Mouse (Mus musculus) forebrain, embryonic 10.5 days (tissue): ENCODE results near the gene Ankrd1. TPM values are rescaled to one million over a fixed set of nuclear protein-coding genes. Genes with fewer than 3 reads are reported as not detected.

Source experiments
- DNase-seq: peaks from one replicate; pipeline ENCODE4 v3.0.0-alpha.2; 2017; ENCODE audit warnings: low spot score; ENCODE audit errors: extremely low spot score
- H3K27ac ChIP-seq: fragments of 300-500 bp; sonication (generic); 2 replicates; pipeline ENCODE4 v1.5.1; 2016; ENCODE audit warnings: mild to moderate bottlenecking
- H3K27me3 ChIP-seq: fragments of 300-500 bp; sonication (generic); 2 replicates; pipeline ENCODE4 v1.6.1; 2016; ENCODE audit warnings: mild to moderate bottlenecking; ENCODE audit not compliant: poor library complexity, severe bottlenecking
- H3K36me3 ChIP-seq: fragments of 300-500 bp; sonication (generic); replicated peaks from 2 replicates; pipeline ENCODE4 v1.6.1; 2016; ENCODE audit warnings: mild to moderate bottlenecking, moderate library complexity
- H3K4me1 ChIP-seq: fragments of 300-500 bp; sonication (generic); 2 replicates; pipeline ENCODE4 v1.6.1; 2016
- H3K4me3 ChIP-seq: fragments of 300-500 bp; sonication (generic); 2 replicates; pipeline ENCODE4 v1.5.1; 2016; ENCODE audit warnings: mild to moderate bottlenecking, moderate library complexity
- H3K9me3 ChIP-seq: fragments of 300-500 bp; sonication (generic); 2 replicates; pipeline ENCODE4 v1.6.1; 2016; ENCODE audit warnings: mild to moderate bottlenecking, moderate library complexity
- WGBS: fragments of 180-500 bp; shearing (Covaris S2); methylation state at CpG from one replicate; pipeline ENCODE4 v1.1.7; 2016; 5-methylcytosine and 5-hydroxymethylcytosine counted together
- polyA plus RNA-seq: library from polyadenylated mRNA; unstranded; fragments of >200 nt; fragmentation: Nextera tagmentation; extraction: Ambion mirVana; gene quantifications from 2 replicates; pipeline ENCODE4 v1.2.1, GENCODE M21; 2016

The Ankrd1 gene
- polyA plus RNA-seq, result not detected in 2 replicates

DNA sequence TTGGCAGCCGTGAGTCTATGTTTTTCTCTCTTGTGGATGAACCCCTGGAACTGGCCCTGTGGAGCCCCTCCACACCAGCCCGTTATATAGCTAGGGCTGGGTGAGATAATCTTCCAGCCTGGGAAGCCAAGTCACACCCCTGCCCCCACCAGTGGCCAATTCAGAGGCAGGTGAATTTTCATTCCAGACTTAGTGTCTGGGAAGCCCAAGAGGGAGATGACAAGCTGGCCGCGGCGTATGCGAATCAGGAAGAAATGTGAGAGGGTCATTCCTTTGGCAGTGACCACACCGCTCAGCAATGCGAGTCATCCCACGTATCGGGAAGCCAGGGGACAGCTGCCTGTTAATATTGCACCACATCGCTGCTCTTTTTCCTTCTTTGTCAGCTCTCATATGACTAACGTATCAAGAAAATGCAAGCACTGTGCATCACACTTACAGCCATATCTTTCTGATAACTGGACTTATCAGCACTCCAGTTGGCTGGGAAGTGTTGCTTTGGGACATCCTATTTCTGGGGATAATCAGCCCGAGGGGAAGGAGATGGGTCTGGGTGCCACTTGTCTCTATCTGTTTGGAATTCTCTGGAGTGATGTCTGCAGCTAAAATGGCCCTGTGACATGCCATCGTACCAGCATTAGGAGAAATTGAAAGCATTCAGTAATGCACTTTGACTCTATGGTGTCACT is at the start of gene Ankrd1:
Gene Ankrd1, minus strand, starts transcription at position 317 of the 689 bp plus-strand sequence.
- Histone ChIP-seq H3K27me3 (no peaks in the 10 kb centered on the region), H3K4me1 (no peaks in the 10 kb centered on the region), H3K36me3 (no peaks in the 10 kb centered on the region), H3K9me3 (peaks cover 3% of the 10 kb centered on the region; the same call in 1 of the 2 replicates), H3K4me3 (no peak within 1 kb of the TSS), H3K27ac (no peak within 1 kb of the TSS)
- 87% methylated on average over 14 of the region's 14 CpGs for WGBS
- DNase-seq, result no peak

DNA sequence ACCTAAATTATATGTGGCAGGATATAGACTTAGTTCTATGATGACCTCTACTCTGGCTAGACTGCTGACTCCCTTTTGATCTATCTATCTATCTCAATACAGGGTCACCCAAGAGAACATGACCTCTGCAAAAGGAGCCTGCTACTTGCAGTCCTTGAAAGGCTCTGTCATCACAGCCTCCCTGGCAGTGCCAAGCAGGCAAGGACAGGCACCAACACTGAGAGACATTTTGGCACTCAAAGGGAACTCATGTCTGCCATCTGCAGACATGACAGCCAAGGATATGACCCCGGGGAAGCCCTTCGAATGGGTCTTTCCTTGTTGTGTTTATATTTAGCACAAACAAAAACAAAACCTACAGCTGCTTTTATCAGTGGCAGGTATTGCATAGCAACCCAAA is 49.2 kb upstream of the Ankrd1 start:
- WGBS, result 83% methylated on average over 2 of the region's 2 CpGs
- Histone ChIP-seq H3K4me1 (no peaks in the 10 kb centered on the region), H3K27me3 (no peaks in the 10 kb centered on the region), H3K9me3 (no peaks in the 10 kb centered on the region), H3K4me3 (no peak overlapping the region), H3K36me3 (no peaks in the 10 kb centered on the region), H3K27ac (no peak overlapping the region)
- no peak for DNase-seq

DNA sequence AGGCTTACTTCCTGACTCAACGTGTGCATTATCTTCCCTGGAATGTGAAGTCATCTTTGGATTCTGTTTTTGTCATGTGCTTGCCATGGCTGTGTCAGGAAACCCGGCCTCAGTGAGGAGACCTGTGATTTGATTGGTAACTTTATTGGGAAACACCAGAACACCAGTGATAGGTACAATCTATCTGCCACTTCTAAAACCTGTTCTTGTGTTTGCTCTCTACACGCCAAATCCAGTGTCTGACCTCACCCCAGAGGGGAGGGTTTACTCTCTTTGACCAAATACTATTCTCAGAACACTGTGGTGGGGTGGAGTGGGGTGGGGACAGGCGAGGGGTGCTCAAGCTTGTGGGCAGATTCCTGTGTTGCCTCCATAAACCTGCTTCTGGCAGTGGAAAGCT is 48.2 kb upstream of the Ankrd1 start:
- WGBS, result 83% methylated on average over 4 of the region's 4 CpGs
- H3K27me3 ChIP-seq, result no peaks in the 10 kb centered on the region
- H3K27ac ChIP-seq, result no peak overlapping the region
- H3K9me3 ChIP-seq, result no peaks in the 10 kb centered on the region
- no peak for DNase-seq
- no peaks in the 10 kb centered on the region for H3K36me3 ChIP-seq
- no peaks in the 10 kb centered on the region for H3K4me1 ChIP-seq
- no peak overlapping the region for H3K4me3 ChIP-seq

DNA sequence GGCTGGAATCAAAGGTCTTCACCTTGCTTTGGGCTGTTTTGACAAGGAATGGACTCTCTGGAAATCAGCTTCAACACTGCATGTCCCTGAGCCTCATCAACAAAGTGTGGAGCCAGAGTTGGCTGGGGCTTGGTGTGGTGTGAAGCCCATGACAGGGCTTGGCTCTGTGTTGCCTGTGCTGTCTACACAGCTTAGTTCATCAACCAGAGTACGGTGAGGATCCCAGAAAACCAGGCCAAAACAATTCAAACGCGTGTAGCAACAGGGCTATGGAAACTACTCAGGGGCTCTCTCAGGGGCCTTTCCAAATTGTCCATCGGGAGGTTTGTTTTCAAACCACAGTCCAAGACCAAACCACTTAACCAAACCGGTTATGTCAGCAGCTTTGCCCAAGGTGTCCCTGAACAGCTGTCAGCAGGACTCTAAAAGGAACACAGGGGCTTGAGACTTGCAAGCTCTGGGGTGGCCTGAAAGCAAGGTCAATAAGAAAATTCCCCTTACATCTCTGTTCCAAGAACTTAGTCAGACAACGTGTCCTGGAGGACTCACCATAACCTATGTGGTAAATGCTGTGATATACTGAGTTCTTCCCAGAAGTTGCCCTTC is 47.5 kb upstream of the Ankrd1 start:
- H3K27ac ChIP-seq, result no peak overlapping the region
- H3K36me3 ChIP-seq, result no peaks in the 10 kb centered on the region
- 92% methylated on average over 6 of the region's 6 CpGs for WGBS

DNA sequence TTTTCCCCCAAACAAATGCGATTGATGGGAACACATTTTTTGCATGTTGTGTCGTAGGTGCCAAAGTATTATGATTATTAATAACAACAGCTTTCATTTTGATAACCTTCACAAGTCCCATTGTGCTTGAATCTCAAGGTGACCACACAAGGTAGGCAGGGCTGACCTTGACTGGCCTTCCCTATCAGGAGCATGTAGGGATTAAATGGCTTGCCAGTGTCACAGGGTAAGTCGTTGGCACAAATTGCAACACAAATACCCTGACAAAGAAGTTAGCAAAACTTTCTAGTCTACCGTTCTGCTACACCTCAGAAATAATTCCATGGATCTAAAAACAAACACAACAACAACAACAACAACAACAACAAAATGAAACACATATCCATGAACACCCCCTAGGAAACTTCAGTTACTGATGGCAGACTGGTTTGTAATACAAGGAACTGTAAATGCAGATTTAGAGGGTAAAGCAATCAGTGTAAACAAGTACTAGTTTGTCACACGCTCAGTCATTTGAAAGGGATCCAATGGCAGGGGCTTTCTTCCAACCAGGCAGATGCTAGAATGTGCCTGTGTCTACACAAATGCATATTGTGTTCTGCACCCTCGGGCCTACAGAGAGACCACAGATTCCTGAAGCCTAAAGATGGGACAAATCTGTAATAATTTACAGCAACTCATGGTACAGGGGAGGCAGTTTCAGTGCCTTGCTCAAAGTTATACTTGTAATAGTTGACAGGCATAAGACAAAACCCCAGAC is 46.7 kb upstream of the Ankrd1 start:
- H3K36me3 ChIP-seq, result no peaks in the 10 kb centered on the region
- H3K27me3 ChIP-seq, result no peaks in the 10 kb centered on the region
- 88% methylated on average over 6 of the region's 6 CpGs for WGBS
- no peak overlapping the region for H3K4me3 ChIP-seq
- H3K27ac ChIP-seq, result no peak overlapping the region
- no peaks in the 10 kb centered on the region for H3K9me3 ChIP-seq
- DNase-seq, result no peak
- H3K4me1 ChIP-seq, result no peaks in the 10 kb centered on the region

More for the DNA sequence above, 47.5 kb upstream of the Ankrd1 start:
- no peak for DNase-seq
- Histone ChIP-seq H3K4me1 (no peaks in the 10 kb centered on the region), H3K27me3 (no peaks in the 10 kb centered on the region), H3K4me3 (no peak overlapping the region), H3K9me3 (no peaks in the 10 kb centered on the region)

DNA sequence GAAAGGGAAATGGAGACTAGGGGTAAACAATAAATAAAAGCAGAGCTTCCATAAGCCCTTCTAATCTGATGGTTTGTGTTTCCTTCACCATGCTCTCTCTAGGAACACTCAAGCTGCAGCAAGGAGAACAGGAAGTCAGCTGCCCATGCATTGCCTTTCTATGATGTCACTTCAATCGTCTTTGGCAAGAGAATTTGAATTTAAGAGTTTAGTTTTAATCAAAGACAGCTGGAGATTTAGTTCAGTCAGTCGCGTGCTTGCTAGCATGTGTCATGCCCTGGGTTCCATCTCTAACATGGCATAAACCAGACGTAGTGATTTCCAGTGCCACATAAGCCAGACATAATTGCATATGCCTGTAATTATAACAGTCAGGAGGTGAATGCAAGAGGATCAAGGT is 45.5 kb upstream of the Ankrd1 start:
- no peak for DNase-seq
- 78% methylated on average over 4 of the region's 4 CpGs for WGBS
- Histone ChIP-seq H3K27me3 (no peaks in the 10 kb centered on the region), H3K9me3 (no peaks in the 10 kb centered on the region), H3K27ac (no peak overlapping the region), H3K36me3 (no peaks in the 10 kb centered on the region), H3K4me3 (no peak overlapping the region), H3K4me1 (no peaks in the 10 kb centered on the region)

DNA sequence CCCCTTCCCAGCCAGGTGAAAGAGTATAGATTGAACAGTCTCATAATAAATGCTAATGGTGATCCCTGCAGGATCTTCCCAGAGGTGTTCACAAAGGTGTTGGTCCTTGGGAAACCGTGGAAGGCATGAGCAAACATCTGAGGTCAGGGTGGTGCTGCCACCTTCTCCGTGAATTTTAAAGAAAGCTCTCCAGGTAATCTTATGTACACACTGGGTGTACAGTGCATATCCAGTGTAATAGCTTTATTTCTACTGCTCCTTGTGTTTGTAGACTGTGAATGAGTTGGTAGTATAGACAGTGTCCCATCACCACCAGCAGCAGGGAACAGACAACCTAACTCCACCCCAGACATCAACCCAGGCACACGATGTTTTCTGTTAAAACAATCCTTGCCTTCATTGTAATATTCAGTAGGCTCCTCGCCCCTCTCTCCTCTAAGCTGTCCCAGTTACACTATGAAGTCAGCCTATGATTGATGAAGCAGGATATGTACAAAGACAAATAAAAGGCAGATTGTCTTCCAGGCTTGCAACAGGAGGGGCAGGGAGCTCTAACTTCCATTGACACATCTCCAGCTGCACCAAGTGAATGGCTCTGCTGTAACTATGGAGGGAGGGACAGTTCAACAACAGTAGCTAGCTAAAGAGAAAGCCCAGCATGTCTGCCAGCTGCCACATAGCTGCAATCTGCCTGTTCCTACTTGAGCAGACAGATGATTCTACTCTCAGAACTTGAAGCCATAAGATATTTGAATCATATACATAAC is 30.5 kb upstream of the Ankrd1 start:
- no peaks in the 10 kb centered on the region for H3K36me3 ChIP-seq
- 82% methylated on average over 4 of the region's 4 CpGs for WGBS
- DNase-seq, result no peak
- no peak overlapping the region for H3K27ac ChIP-seq
- H3K27me3 ChIP-seq, result no peaks in the 10 kb centered on the region
- H3K9me3 ChIP-seq, result peaks cover under 1% of the 10 kb centered on the region; the same call in 1 of the 2 replicates
- no peaks in the 10 kb centered on the region for H3K4me1 ChIP-seq
- no peak overlapping the region for H3K4me3 ChIP-seq

DNA sequence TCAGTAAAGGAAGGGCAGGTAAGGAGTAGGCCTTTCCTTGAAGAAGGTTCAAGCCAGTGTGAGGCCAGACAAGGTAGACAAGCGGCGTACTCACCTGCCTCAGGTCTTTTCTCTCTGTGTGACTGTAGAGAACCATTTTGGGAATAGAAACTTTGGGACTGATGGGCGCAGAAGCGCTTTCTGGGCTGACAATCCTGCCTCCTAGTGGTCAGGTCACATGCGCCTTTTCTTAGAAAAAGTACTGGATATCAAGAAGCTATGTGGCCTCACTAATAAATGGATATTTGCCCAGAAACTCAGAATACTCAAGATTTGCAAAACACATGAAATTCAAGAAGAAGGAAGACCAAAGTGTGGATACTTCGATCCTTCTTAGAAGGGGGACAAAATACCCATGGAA is 28.7 kb upstream of the Ankrd1 start:
- Histone ChIP-seq H3K4me3 (no peak overlapping the region), H3K9me3 (peaks cover 12% of the 10 kb centered on the region; the same call in 1 of the 2 replicates), H3K27me3 (no peaks in the 10 kb centered on the region), H3K36me3 (no peaks in the 10 kb centered on the region), H3K4me1 (no peaks in the 10 kb centered on the region), H3K27ac (no peak overlapping the region)
- DNase-seq, result no peak
- WGBS, result 76% methylated on average over 6 of the region's 6 CpGs

DNA sequence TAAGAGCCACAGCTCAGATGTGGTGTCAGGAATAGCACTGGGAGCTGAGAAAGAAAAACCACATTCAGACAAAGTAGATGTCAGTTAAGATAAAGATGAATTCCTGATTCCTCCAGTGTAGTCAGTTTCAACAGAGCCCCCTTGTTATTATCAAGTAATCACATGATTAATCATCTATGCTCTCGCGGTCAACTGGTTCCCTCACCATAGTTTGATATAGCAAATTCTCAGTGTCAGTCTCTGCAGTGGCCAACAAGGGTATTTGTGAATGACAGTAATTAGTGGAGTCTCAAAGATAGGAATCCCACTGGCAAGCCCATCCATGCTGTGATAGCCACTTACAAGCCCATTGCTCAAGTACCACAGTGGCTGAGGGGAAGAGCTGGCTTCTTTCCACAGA is 23.7 kb upstream of the Ankrd1 start:
- Histone ChIP-seq H3K36me3 (no peaks in the 10 kb centered on the region), H3K4me3 (no peak overlapping the region), H3K27ac (no peak overlapping the region), H3K4me1 (no peaks in the 10 kb centered on the region), H3K9me3 (peaks cover 12% of the 10 kb centered on the region; the same call in 1 of the 2 replicates), H3K27me3 (no peaks in the 10 kb centered on the region)
- no peak for DNase-seq
- WGBS, result 87% methylated on average over 2 of the region's 2 CpGs

DNA sequence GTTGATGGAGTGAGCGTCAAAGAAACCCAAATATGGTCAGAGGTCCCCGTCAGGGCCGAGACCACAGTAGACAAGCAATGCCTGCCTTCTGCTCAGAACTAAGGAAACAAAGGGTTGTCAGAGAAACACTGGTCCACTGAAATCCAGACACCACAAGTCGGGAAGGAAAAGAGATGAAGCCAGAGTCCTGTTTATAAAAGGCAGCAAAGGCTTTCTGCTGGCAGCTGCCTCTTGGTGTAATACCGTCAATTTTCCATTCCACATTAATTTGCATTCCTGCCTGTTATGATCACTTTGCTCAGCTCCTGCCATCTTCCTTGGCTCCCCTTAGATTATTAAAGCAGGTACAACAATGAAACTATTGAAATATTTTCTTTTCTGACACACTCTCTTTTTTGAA is 13.8 kb upstream of the Ankrd1 start:
- no peak for DNase-seq
- H3K4me1 ChIP-seq, result peaks cover 7% of the 10 kb centered on the region; the same call in 1 of the 2 replicates
- WGBS, result 74% methylated on average over 5 of the region's 5 CpGs
- H3K27me3 ChIP-seq, result no peaks in the 10 kb centered on the region
- no peaks in the 10 kb centered on the region for H3K36me3 ChIP-seq
- no peak overlapping the region for H3K27ac ChIP-seq
- no peak overlapping the region for H3K4me3 ChIP-seq
- H3K9me3 ChIP-seq, result no peaks in the 10 kb centered on the region

DNA sequence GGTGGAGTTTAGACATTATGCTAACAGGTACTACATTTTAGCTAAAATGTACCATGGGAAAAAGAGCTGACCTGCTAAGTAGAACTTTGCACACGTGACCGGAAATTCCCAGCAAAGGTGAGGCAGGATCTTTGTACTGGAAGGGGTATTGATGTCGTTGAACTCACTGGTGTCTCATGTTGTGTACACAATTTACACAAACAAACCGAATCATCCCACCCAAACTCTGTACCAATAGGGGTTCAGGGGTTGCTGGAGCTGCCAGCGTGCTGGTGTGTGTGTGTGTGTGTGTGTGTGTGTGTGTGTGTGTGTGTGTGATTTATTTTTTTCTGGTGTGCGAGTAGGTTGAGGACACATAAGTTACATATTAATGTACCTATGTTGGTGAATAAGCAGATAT is 13.2 kb upstream of the Ankrd1 start:
- Histone ChIP-seq H3K4me3 (no peak overlapping the region), H3K9me3 (no peaks in the 10 kb centered on the region), H3K27ac (no peak overlapping the region), H3K4me1 (peaks cover 7% of the 10 kb centered on the region; the same call in 1 of the 2 replicates), H3K27me3 (no peaks in the 10 kb centered on the region), H3K36me3 (no peaks in the 10 kb centered on the region)
- no peak for DNase-seq
- 92% methylated on average over 6 of the region's 6 CpGs for WGBS

DNA sequence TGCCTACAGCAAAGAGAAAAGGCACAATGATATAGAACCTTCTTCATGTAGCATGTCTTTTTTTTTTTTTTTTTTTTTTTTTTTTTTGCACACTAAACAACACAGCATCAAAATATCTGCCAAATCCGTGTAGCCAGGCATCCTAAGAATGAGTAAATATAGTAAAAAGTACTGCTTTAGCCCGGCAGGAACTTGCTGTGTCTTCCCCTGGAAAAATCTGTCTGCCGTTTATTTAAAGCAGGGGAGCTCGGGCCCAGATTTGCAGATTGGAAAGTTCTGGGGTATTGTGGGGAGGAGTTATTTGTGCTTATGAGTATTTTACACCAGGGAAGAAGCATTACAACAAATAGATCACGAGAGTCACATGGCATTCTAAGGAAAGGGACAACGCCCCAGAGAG is 12.1 kb upstream of the Ankrd1 start:
- WGBS, result 84% methylated on average over 6 of the region's 6 CpGs
- Histone ChIP-seq H3K27ac (no peak overlapping the region), H3K27me3 (no peaks in the 10 kb centered on the region), H3K4me1 (peaks cover 7% of the 10 kb centered on the region; the same call in 1 of the 2 replicates), H3K36me3 (no peaks in the 10 kb centered on the region), H3K4me3 (no peak overlapping the region), H3K9me3 (no peaks in the 10 kb centered on the region)
- no peak for DNase-seq
